Mouse (Mus musculus): ENCODE results near the gene Olfr465-ps1. TPM values are rescaled to one million over a fixed set of nuclear protein-coding genes. Genes with fewer than 3 reads are reported as not detected.

Olfr465-ps1 gene
- not detected in 2 replicates for polyA plus RNA-seq (2012; rRNA removed)

GRCm38 (mm10) chr13:65137789-65138188 lies at the start of gene Olfr465-ps1:
Gene Olfr465-ps1, plus strand, starts transcription at chr13:65138089.

GRCm38 (mm10) chr13:65112459-65113110 lies 25.3 kb upstream of the Olfr465-ps1 start, which contains the start of gene Mfsd14b:
Gene Mfsd14b, minus strand, starts transcription at chr13:65112975.

GRCm38 (mm10) chr13:65149940-65150339 lies 12.1 kb downstream of the Olfr465-ps1 start, which contains the start of gene Olfr466:
Gene Olfr466, plus strand, starts transcription at chr13:65150240.

Other genes with a start within 250 kb of the Olfr465-ps1 start
- 4.9 and 7.1 TPM in 2 replicates for gene Cntnap3, start 234.1 kb upstream of the Olfr465-ps1 start, polyA plus RNA-seq (2012; rRNA removed)
- not detected in 2 replicates for gene Spata31, start 220.7 kb upstream of the Olfr465-ps1 start, polyA plus RNA-seq (2012; rRNA removed)
- 0.03 TPM in 1 of 2 replicates, not detected in the other for gene Spata31d1c, start 105.0 kb upstream of the Olfr465-ps1 start, polyA plus RNA-seq (2012; rRNA removed)
- 0.04 TPM in 1 of 2 replicates, not detected in the other for gene Prss47, start 85.3 kb upstream of the Olfr465-ps1 start, polyA plus RNA-seq (2012; rRNA removed)
- 22.7 and 24.9 TPM in 2 replicates for gene Mfsd14b, start 25.1 kb upstream of the Olfr465-ps1 start, polyA plus RNA-seq (2012; rRNA removed)
- not detected in 2 replicates for gene Olfr466, start 12.2 kb downstream of the Olfr465-ps1 start, polyA plus RNA-seq (2012; rRNA removed)
- 0.08 and 0.09 TPM in 2 replicates for gene Nlrp4f, start 67.9 kb downstream of the Olfr465-ps1 start, polyA plus RNA-seq (2012; rRNA removed)
- 0.23 and 0.31 TPM in 2 replicates for gene Gm10775, start 121.5 kb downstream of the Olfr465-ps1 start, polyA plus RNA-seq (2012; rRNA removed)
- 55.5 and 58.2 TPM in 2 replicates for gene Zfp369, start 140.7 kb downstream of the Olfr465-ps1 start, polyA plus RNA-seq (2012; rRNA removed)

Measured in central nervous system, embryonic 18 days (tissue).